Mouse (Mus musculus) intestine, embryonic 14.5 days (tissue): ENCODE results near the gene Ptpn14. TPM values are rescaled to one million over a fixed set of nuclear protein-coding genes. Genes with fewer than 3 reads are reported as not detected.
A peak's percentile ranks its signal among the peaks of the same experiment; 100 is the strongest.

Experiments used
- ATAC-seq: fragments of 200-750 bp; cut with Nextera tagmentation; replicated peaks from 2 replicates; pipeline ENCODE4 v1.8.0; 2017; ENCODE audit warnings: low read depth, moderate number of reproducible peaks, moderate TSS enrichment, moderate library complexity; ENCODE audit not compliant: low FRiP score, low TSS enrichment
- DNase-seq: peaks from one replicate; pipeline ENCODE4 v3.0.0-alpha.2; 2018; ENCODE audit warnings: low spot score
- H3K27ac ChIP-seq: fragments of 300-500 bp; sonication (generic); 2 replicates; pipeline ENCODE4 v1.5.1; 2014; ENCODE audit warnings: low read depth, mild to moderate bottlenecking, control low read depth
- H3K27me3 ChIP-seq: fragments of 300-500 bp; sonication (generic); replicated peaks from 2 replicates; pipeline ENCODE4 v1.6.1; 2014; ENCODE audit warnings: low read length, control low read depth; ENCODE audit not compliant: control insufficient read depth, insufficient read depth
- H3K36me3 ChIP-seq: fragments of 300-500 bp; sonication (generic); 2 replicates; pipeline ENCODE4 v1.6.1; 2014; ENCODE audit warnings: low read length, control low read depth; ENCODE audit not compliant: control insufficient read depth, insufficient read depth
- H3K4me1 ChIP-seq: fragments of 300-500 bp; sonication (generic); replicated peaks from 2 replicates; pipeline ENCODE4 v1.6.1; 2014; ENCODE audit warnings: low read length, control low read depth, mixed read lengths; ENCODE audit not compliant: control insufficient read depth, insufficient read depth
- H3K4me2 ChIP-seq: fragments of 300-500 bp; sonication (generic); 2 replicates; pipeline ENCODE4 v1.6.1; 2014; ENCODE audit warnings: low read length
- H3K4me3 ChIP-seq: fragments of 300-500 bp; sonication (generic); 2 replicates; pipeline ENCODE4 v1.5.1; 2014; ENCODE audit warnings: low read depth, low read length, control low read depth, mixed read lengths
- H3K9ac ChIP-seq: fragments of 300-500 bp; sonication (generic); 2 replicates; pipeline ENCODE4 v1.6.1; 2014; ENCODE audit warnings: mild to moderate bottlenecking, low read length
- H3K9me3 ChIP-seq: fragments of 300-500 bp; sonication (generic); 2 replicates; pipeline ENCODE4 v1.6.1; 2016; ENCODE audit warnings: low read length, control low read depth; ENCODE audit not compliant: control insufficient read depth
- WGBS: fragments of 180-500 bp; shearing (Covaris S2); extraction: QIAGEN DNeasy Blood & Tissue Kit; methylation state at CpG from one replicate; pipeline ENCODE4 v1.1.7; 2014; 5-methylcytosine and 5-hydroxymethylcytosine counted together
- polyA plus RNA-seq: library from polyadenylated mRNA; unstranded; fragments of >200 nt; fragmentation: Nextera tagmentation; extraction: Ambion mirVana; gene quantifications from 2 replicates; pipeline ENCODE4 v1.2.1, GENCODE M21; 2014

Gene Ptpn14
- polyA plus RNA-seq, 1 experiment from 2014 or later = 7.9 TPM

GRCm38 (mm10) chr1:189801303-189801702 lies 73.2 kb downstream of the Ptpn14 start:
- DNase-seq = no peak
- Histone ChIP-seq H3K4me3 (no peak overlapping the region), H3K4me1 (0 out of 2 replicates have a peak, but pooled peaks cover 2% of the 10 kb centered on the region), H3K27ac (no peak overlapping the region), H3K27me3 (no peaks in the 10 kb centered on the region), H3K4me2 (no peak overlapping the region), H3K9ac (no peak overlapping the region), H3K9me3 (no peaks in the 10 kb centered on the region), H3K36me3 (peaks cover 4% of the 10 kb centered on the region; the same call in 1 of the 2 replicates)
- no peak for ATAC-seq
- 84% methylated on average over 4 of the region's 4 CpGs for WGBS

- ATAC-seq (no peak), DNase-seq (no peak)
- Histone ChIP-seq H3K36me3 (peaks cover 4% of the 10 kb centered on the region; the same call in 1 of the 2 replicates), H3K4me3 (no peak overlapping the region), H3K9me3 (no peaks in the 10 kb centered on the region), H3K9ac (no peak overlapping the region), H3K27me3 (no peaks in the 10 kb centered on the region), H3K4me2 (no peak overlapping the region), H3K4me1 (0 out of 2 replicates have a peak, but pooled peaks cover 2% of the 10 kb centered on the region), H3K27ac (no peak overlapping the region)
- 88% methylated on average over 4 of the region's 4 CpGs for WGBS
These were observed 74.5 kb downstream of the Ptpn14 start for GRCm38 (mm10) chr1:189802575-189802974.

- H3K9ac ChIP-seq = no peak overlapping the region
- DNase-seq = no peak
- no peak overlapping the region for H3K27ac ChIP-seq
- no peak overlapping the region for H3K4me2 ChIP-seq
- H3K9me3 ChIP-seq = no peaks in the 10 kb centered on the region
- 85% methylated on average over 11 of the region's 11 CpGs for WGBS
- 0 out of 2 replicates have a peak, but pooled peaks cover under 1% of the 10 kb centered on the region for H3K36me3 ChIP-seq
- ATAC-seq = no peak
- 0 out of 2 replicates have a peak, but pooled peaks cover 2% of the 10 kb centered on the region for H3K4me1 ChIP-seq
- H3K27me3 ChIP-seq = no peaks in the 10 kb centered on the region
- no peak overlapping the region for H3K4me3 ChIP-seq
These were observed 75.7 kb downstream of the Ptpn14 start for GRCm38 (mm10) chr1:189803742-189804141.

- Histone ChIP-seq H3K4me2 (no peak overlapping the region), H3K4me1 (peaks cover under 1% of the 10 kb centered on the region; the same call in 1 of the 2 replicates), H3K4me3 (no peak overlapping the region), H3K27me3 (no peaks in the 10 kb centered on the region), H3K27ac (no peak overlapping the region), H3K9me3 (no peaks in the 10 kb centered on the region), H3K36me3 (no peaks in the 10 kb centered on the region), H3K9ac (no peak overlapping the region)
- DNase-seq (no peak), ATAC-seq (no peak)
- WGBS = 73% methylated on average over 13 of the region's 13 CpGs
These were observed 78.6 kb downstream of the Ptpn14 start for GRCm38 (mm10) chr1:189806533-189807297.

GRCm38 (mm10) chr1:189808015-189808414 lies 79.9 kb downstream of the Ptpn14 start:
- Histone ChIP-seq H3K27me3 (no peaks in the 10 kb centered on the region), H3K9me3 (no peaks in the 10 kb centered on the region), H3K27ac (no peak overlapping the region), H3K4me2 (no peak overlapping the region), H3K4me3 (no peak overlapping the region), H3K9ac (no peak overlapping the region), H3K36me3 (no peaks in the 10 kb centered on the region), H3K4me1 (peaks cover 9% of the 10 kb centered on the region; the same call in 1 of the 2 replicates)
- whole genome bisulfite sequencing = 93% methylated on average over 6 of the region's 6 CpGs
- no peak for DNase-seq
- ATAC-seq = no peak

GRCm38 (mm10) chr1:189808453-189808852 lies 80.4 kb downstream of the Ptpn14 start:
- no peak overlapping the region for H3K4me3 ChIP-seq
- H3K9ac ChIP-seq = no peak overlapping the region
- H3K36me3 ChIP-seq = no peaks in the 10 kb centered on the region
- H3K4me2 ChIP-seq = no peak overlapping the region
- ATAC-seq = no peak
- 76% methylated on average over 2 of the region's 2 CpGs for WGBS
- no peaks in the 10 kb centered on the region for H3K27me3 ChIP-seq
- DNase-seq = no peak
- H3K4me1 ChIP-seq = peaks cover 9% of the 10 kb centered on the region; the same call in 1 of the 2 replicates
- no peaks in the 10 kb centered on the region for H3K9me3 ChIP-seq
- no peak overlapping the region for H3K27ac ChIP-seq

GRCm38 (mm10) chr1:189811778-189812177 lies 83.7 kb downstream of the Ptpn14 start:
- no peaks in the 10 kb centered on the region for H3K9me3 ChIP-seq

GRCm38 (mm10) chr1:189814385-189814784 lies 86.3 kb downstream of the Ptpn14 start:
- Histone ChIP-seq H3K27me3 (no peaks in the 10 kb centered on the region), H3K4me3 (no peak overlapping the region), H3K4me1 (peaks cover 12% of the 10 kb centered on the region; the same call in 1 of the 2 replicates), H3K36me3 (no peaks in the 10 kb centered on the region), H3K27ac (no peak overlapping the region), H3K4me2 (no peak overlapping the region), H3K9ac (no peak overlapping the region), H3K9me3 (no peaks in the 10 kb centered on the region)
- WGBS = 84% methylated on average over 4 of the region's 4 CpGs
- DNase-seq (no peak), ATAC-seq (no peak)

More at GRCm38 (mm10) chr1:189811778-189812177, 83.7 kb downstream of the Ptpn14 start:
- Histone ChIP-seq H3K9ac (no peak overlapping the region), H3K4me1 (peaks cover 9% of the 10 kb centered on the region; the same call in 1 of the 2 replicates), H3K36me3 (no peaks in the 10 kb centered on the region), H3K4me3 (no peak overlapping the region), H3K27me3 (no peaks in the 10 kb centered on the region), H3K4me2 (no peak overlapping the region), H3K27ac (no peak overlapping the region)
- WGBS = 70% methylated on average over 2 of the region's 2 CpGs
- no peak for DNase-seq
- 0 out of 2 replicates have a peak, but pooled peaks have one; percentile 21 for ATAC-seq
